ENCODE assay signal across 16 mouse cellular contexts in the genomic region with DNA sequence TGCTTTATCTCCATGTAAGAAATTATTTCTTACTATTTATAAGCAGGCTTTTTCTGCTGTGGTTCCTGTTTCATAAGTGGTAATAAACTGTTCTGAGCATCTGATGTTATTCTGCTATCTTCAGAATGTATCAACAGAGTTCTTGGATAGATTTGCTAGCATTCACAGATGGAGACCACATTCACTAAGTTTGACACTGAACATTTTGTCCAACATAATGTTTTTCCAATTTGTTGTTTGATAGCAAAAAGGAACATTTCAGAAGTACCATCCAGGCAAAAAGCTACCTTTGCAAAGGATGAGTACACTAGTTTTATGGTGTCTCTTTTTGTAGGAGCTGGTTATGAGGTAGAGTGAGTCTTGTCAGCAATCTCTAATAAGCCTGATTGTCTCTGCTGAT.
A peak's percentile ranks its signal among the peaks of the same experiment; 100 is the strongest.
DNase-seq lines count a peak whose midpoint lies in the region.
"Had no signal": no experiment of that assay in that cellular context is flagged by ENCODE, and none has a peak within 500 bp of the region (broad histone marks: within the 10 kb centered on the region; RNA-seq: fewer than 3 reads in every experiment).

No protein-coding gene starts in this region.

- peak; percentile 20 for DNase-seq in layer of hippocampus, adult 9-10 months (ENCODE audit: low spot score)
- no peak for DNase-seq in layer of hippocampus, postnatal 25 days (ENCODE audit: extremely low spot score in 1 of 2, low spot score in 1 of 2)
- peak; percentile 7 for DNase-seq in A20 (ENCODE audit: low read depth, low spot score)
- DNase-seq in brain, adult 2 months (ENCODE audit: low read depth, low spot score), result peak; percentile 24
- DNase-seq in spleen, postnatal 14 days (ENCODE audit: low spot score in 2 of 2), result no peak
- DNase-seq: adrenal gland, adult 8-10 months; adrenal gland, postnatal 14 days; adrenal gland, postnatal 36 days; B cell, adult 2 months; cerebellum, adult 11 months; cerebellum, adult 18-20 months; cerebellum, adult 8-10 months; cerebellum, adult 9-11 months; cerebellum, postnatal 14 days; cerebellum, postnatal 36 days; embryo, embryonic 11 days had no signal

Comparison
In these comparisons a context has a peak if more than half of its experiments do, and no peak if none do; other contexts are left out.
1. DNase-seq: peak in layer of hippocampus, adult 9-10 months (single experiment), A20 (single experiment) and brain, adult 2 months (single experiment); none in layer of hippocampus, postnatal 25 days (0 of 2) and spleen, postnatal 14 days (0 of 2).